Mouse (Mus musculus): ENCODE measurements around the gene Tsga10.

DNA sequence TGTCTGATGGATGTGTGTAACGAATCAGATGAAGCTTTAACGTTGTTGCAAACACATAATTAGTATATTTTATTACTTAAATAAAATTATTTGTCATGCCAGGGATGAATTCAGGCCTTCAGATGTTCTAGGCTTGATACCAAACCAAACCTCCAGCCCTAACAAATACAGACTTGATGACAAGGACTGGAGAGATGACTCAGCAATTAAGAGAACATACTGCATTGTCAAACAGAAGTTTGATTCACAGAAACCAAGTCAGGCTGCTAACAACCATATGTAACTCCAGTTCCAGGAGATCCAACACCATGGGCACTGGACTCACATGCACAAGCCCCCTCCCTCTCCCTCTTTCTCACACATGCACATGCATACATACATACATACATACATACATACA, 65.9 kb downstream of the Tsga10 start:
- TF ChIP-seq CTCF (IDR thresholded peaks at IDR 0.05; ENCODE audit: borderline replicate concordance, insufficient read depth, low read length) (no peak), POLR2A (IDR thresholded peaks at IDR 0.05; ENCODE audit: low read depth, low read length) (no peak)
